Mouse (Mus musculus): ENCODE measurements around the gene Acer1. TPM values are rescaled to one million over a fixed set of nuclear protein-coding genes. Genes with fewer than 3 reads are reported as not detected.

Gene Acer1
- polyA plus RNA-seq, 1 experiment from 2014 or later, result not detected

- Histone ChIP-seq H3K4me3 (ENCODE audit: inconsistent target) (no peak overlapping the region), H3K36me3 (ENCODE audit: inconsistent target) (peaks cover 6% of the 10 kb centered on the region), H3K27ac (no peak overlapping the region), H3K79me2 (ENCODE audit: inconsistent target) (no peaks in the 10 kb centered on the region; the same call in 1 of the 2 replicates)
- WGBS (ENCODE audit: missing documents), result 83% methylated on average over 5 of the region's 5 CpGs
Observed at GRCm38 (mm10) chr17:56907096-56907495, 74.8 kb downstream of the Acer1 start.

DNA sequence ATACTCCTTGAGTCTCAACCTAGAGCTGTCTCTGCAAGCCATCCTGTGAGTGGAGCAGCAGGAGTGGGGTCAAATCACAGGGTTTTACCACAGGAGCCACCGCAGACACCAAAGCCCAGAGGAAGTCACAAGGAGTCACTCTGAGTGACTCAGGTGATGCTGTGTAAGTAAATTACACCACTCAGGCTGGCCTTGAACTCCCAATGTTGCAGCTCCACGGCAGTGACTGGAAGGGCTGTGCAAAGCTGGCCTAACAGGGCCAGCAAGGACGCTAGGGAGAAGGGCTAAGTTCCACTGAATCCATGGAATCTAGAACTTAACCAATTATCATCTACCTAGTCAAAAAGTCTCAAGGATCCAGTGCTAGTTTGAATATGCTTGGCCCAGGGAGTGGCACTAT is 75.8 kb downstream of the Acer1 start:
- H3K36me3 ChIP-seq (ENCODE audit: inconsistent target), result peaks cover 15% of the 10 kb centered on the region
- no peak overlapping the region for H3K4me3 ChIP-seq (ENCODE audit: inconsistent target)
- H3K27ac ChIP-seq, result no peak overlapping the region
- WGBS (ENCODE audit: missing documents), result 87% methylated on average over 3 of the region's 3 CpGs
- H3K79me2 ChIP-seq (ENCODE audit: inconsistent target), result no peaks in the 10 kb centered on the region; the same call in 1 of the 2 replicates

Other genes starting within 250 kb of the Acer1 start
- not detected in 3 replicates for gene Nrtn, start 224.6 kb downstream of the Acer1 start, polyA plus RNA-seq (2018)
- gene Dus3l, start 217.4 kb downstream of the Acer1 start, polyA plus RNA-seq (2018), result 9.0 to 14.0 TPM (median 11.4 TPM) in 3 replicates
- not detected in 3 replicates for gene Prr22, start 211.9 kb downstream of the Acer1 start, polyA plus RNA-seq (2018)
- 0.11 TPM in 2 of 3 replicates, not detected in the other for gene Rfx2, start 151.1 kb downstream of the Acer1 start, polyA plus RNA-seq (2018)
- not detected in 3 replicates for gene Acsbg2, start 107.7 kb downstream of the Acer1 start, polyA plus RNA-seq (2018)
- gene 1700061G19Rik, start 106.6 kb downstream of the Acer1 start, polyA plus RNA-seq (2018), result 0.07 TPM in 1 of 3 replicates, not detected in the others
- gene Mllt1, start 46.7 kb downstream of the Acer1 start, polyA plus RNA-seq (2018), result 12.6 to 16.0 TPM (median 13.0 TPM) in 3 replicates
- 20.0 to 37.4 TPM (median 21.4 TPM) in 3 replicates for gene Clpp, start 8.2 kb upstream of the Acer1 start, polyA plus RNA-seq (2018)
- 3.6 to 20.7 TPM (median 11.8 TPM) in 3 replicates for gene Alkbh7, start 15.2 kb upstream of the Acer1 start, polyA plus RNA-seq (2018)
- gene Pspn, start 17.9 kb upstream of the Acer1 start, polyA plus RNA-seq (2018), result not detected in 3 replicates
- 63.3 to 154 TPM (median 75.9 TPM) in 3 replicates for gene Gtf2f1, start 29.2 kb upstream of the Acer1 start, polyA plus RNA-seq (2018)
- gene Gm17949, start 29.3 kb upstream of the Acer1 start, polyA plus RNA-seq (2018), result not detected in 3 replicates
- gene Khsrp, start 49.4 kb upstream of the Acer1 start, polyA plus RNA-seq (2018), result 33.8 to 48.2 TPM (median 45.0 TPM) in 3 replicates
- not detected in 3 replicates for gene Slc25a41, start 59.5 kb upstream of the Acer1 start, polyA plus RNA-seq (2018)
- not detected in 3 replicates for gene Crb3, start 77.0 kb upstream of the Acer1 start, polyA plus RNA-seq (2018)
- 4.0 to 8.6 TPM (median 6.8 TPM) in 3 replicates for gene Slc25a23, start 77.7 kb upstream of the Acer1 start, polyA plus RNA-seq (2018)
- 14.1 to 26.5 TPM (median 15.7 TPM) in 3 replicates for gene Dennd1c, start 96.4 kb upstream of the Acer1 start, polyA plus RNA-seq (2018)
- gene Tubb4a, start 105.7 kb upstream of the Acer1 start, polyA plus RNA-seq (2018), result 0.15 to 0.36 TPM (median 0.27 TPM) in 3 replicates
- 2.6 to 9.9 TPM (median 7.6 TPM) in 3 replicates for gene Tnfsf9, start 123.2 kb upstream of the Acer1 start, polyA plus RNA-seq (2018)
- gene Cd70, start 167.7 kb upstream of the Acer1 start, polyA plus RNA-seq (2018), result not detected in 3 replicates
- 1.7 to 2.2 TPM (median 2.2 TPM) in 3 replicates for gene Tnfsf14, start 212.1 kb upstream of the Acer1 start, polyA plus RNA-seq (2018)
- gene C3, start 246.0 kb upstream of the Acer1 start, polyA plus RNA-seq (2018), result 15.9 to 57.7 TPM (median 40.8 TPM) in 3 replicates

Measured in macrophage (primary cell).